Mouse (Mus musculus) gastrocnemius, postnatal 14 days (tissue): ENCODE results near the gene Mdm2. TPM values are rescaled to one million over a fixed set of nuclear protein-coding genes. Genes with fewer than 3 reads are reported as not detected.

ENCODE experiments used
- DNase-seq: peaks from one replicate; pipeline ENCODE4 v3.0.0; 2021; ENCODE audit warnings: mixed read lengths
- intact Hi-C: fragments of 180-260 bp; cut with DNase I; formaldehyde crosslinking; loops from one replicate; pipeline ENCODE4 v1.15.1; 2025; ENCODE audit warnings: low total_unique reads
- total RNA-seq, 2 experiments: library from RNA; stranded (reverse); gene quantifications; 2 replicates each; pipeline ENCODE4 v1.2.3; 2021

Mdm2 gene
- total RNA-seq, 2 experiments from 2014 or later = 29.4 to 29.8 TPM

DNA sequence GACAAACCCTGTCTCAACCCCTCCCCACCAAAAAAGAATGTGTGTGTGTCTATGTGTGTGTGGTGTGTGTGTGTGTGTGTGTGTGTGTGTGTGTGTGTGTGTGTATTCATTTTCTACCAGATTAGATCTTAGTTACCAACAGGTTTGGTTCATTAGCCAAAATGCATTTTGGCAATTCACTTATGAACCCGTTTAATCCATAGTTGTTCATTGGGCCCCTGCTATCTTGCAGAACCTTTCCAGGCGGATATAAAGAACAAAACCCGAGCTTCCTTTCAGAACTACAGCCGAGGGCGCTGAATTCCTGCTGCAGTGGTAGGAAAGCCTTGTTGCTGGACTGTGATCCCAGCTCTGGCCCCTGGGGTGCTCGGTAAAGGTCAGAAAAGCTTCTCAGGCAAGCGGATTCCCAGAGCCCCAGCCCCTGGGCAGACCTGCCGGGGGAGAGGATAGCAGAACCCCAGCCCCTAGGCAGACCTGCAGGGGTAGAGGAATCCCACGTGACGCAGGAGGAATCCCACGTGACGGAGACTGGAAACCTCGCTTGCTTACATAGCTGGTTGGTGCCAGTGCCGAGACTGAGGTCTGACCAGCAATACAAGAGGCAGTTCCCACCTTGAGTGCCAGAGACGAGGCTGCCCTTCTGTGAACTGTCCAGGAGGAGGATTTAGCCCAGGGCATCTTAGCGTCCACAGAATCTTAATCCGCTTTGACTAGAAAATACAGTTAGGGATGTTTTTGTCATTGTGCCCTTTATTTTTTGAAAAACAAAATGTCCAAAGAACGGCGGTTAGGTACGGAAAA is 69.0 kb downstream of the Mdm2 start:
- DNase-seq = no peak
- intact Hi-C loops = no loop called here

DNA sequence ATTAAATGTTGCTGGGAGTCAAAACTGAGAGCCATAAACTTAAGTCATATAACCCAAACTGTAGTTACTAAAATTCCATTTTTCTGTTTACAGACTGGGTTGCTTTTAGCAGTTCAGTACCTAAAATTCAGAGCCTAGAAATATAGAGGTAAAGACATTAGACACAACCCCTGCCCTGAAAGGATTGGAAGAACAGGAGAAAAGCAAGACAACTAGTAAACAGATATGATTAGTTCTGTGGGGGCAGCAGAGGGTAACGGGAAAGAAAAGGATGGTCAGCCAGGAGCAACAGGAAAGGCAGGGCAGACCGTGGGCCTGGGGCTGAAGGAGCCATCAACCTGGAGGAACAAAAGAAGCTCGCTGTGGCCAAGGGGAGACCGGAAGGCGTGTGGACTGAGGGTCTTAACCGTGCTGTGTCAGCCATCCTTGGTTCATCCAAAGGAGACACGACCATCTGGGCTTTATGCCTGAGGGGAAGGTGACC is 69.9 kb downstream of the Mdm2 start:
- no peak for DNase-seq
- intact Hi-C loops = no loop called here

DNA sequence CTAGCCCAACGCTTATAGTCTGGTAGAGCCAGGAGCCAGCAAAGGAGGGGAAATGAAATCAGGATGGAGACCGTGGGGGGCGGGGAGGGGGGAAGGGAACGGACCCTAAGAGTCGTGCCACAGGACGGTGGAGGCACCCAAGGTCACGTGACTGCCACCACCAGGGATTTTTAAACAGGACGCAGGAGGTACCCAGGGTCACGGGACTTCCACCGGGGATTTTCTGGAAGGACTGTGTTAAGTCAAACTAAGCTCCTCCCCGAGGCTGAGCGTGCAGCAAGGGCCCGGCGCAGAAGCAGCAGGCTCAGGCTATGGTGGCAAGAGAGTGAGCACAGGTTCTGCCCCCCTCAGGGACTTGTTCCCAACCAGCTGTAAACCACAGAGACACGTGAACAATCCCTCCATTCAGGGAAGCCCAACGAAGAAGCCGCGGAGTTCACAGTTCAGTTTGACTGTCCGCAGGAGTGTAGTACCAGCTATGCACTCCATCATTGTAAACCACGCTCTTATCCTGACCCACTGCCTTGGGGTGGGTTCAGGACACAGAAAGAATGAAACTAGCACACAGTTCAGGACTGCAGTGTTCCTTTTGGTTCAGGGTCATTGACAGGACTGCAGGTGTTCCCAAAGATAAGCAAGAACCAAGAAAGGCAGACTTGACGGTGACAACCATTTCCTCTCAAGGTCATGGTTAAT is 70.5 kb downstream of the Mdm2 start:
- intact Hi-C loops = no loop called here
- no peak for DNase-seq

DNA sequence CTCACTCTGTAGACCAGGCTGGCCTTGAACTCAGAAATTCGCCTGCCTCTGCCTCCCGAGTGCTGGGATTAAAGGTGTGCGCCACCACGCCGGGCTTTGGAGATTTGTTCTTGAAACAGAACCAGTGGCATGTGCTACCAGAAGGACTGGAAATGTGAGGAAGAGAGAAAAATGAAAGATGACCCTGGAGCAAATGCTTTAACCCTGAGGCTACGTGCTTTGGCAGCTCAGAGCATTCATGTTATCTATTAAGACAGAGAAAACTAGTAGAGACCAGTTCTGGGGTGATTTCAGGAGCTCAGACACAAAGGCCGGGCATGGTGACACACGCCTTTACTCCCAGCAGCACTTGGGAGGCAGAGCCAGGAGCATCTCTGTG is 71.3 kb downstream of the Mdm2 start:
- intact Hi-C loops = no loop called here
- DNase-seq = no peak

Other genes with a start within 250 kb of the Mdm2 start
- 1 to 10 TPM; 6.2 to 7.4 TPM for gene Cpm, start 81.3 kb downstream of the Mdm2 start, total RNA-seq
- 1 to 10 TPM; 5.2 to 6.1 TPM for gene Slc35e3, start 35.6 kb upstream of the Mdm2 start, total RNA-seq
- 1 to 10 TPM; 7.0 to 7.6 TPM for gene Nup107, start 81.9 kb upstream of the Mdm2 start, total RNA-seq
- 10 to 100 TPM; 29.5 to 36.0 TPM for gene Rap1b, start 135.3 kb upstream of the Mdm2 start, total RNA-seq